Mouse (Mus musculus) embryonic fibroblast, embryonic 13.5 days (primary cell): ENCODE measurements at regions not wholly inside any gene's neighbourhood (a gene's known extent, or its start where the extent isn't known, plus 50 kb on each side); places are given as distances from the start of the nearest gene placed in this dataset.

Experiments
- CTCF ChIP-seq: IDR thresholded peaks from 2 replicates; pipeline ENCODE4 v1.5.1; 2011; ENCODE audit warnings: mild to moderate bottlenecking, control low read depth, low read length, moderate library complexity, borderline replicate concordance; ENCODE audit not compliant: insufficient read depth
- POLR2A ChIP-seq: IDR thresholded peaks from 2 replicates; pipeline ENCODE4 v1.6.1; 2011; ENCODE audit warnings: low read depth, mild to moderate bottlenecking, control low read depth, low read length, moderate library complexity

GRCm38 (mm10) chr15:62098791-62099660 lies 1176.2 kb upstream of the A1bg start:
- TF ChIP-seq POLR2A (no peak), CTCF (no peak)
